Mouse (Mus musculus): ENCODE results near the gene Mecom. TPM values are rescaled to one million over a fixed set of nuclear protein-coding genes. Genes with fewer than 3 reads are reported as not detected.

The Mecom gene
- total and polyA plus RNA-seq, 3 experiments, result not detected

DNA sequence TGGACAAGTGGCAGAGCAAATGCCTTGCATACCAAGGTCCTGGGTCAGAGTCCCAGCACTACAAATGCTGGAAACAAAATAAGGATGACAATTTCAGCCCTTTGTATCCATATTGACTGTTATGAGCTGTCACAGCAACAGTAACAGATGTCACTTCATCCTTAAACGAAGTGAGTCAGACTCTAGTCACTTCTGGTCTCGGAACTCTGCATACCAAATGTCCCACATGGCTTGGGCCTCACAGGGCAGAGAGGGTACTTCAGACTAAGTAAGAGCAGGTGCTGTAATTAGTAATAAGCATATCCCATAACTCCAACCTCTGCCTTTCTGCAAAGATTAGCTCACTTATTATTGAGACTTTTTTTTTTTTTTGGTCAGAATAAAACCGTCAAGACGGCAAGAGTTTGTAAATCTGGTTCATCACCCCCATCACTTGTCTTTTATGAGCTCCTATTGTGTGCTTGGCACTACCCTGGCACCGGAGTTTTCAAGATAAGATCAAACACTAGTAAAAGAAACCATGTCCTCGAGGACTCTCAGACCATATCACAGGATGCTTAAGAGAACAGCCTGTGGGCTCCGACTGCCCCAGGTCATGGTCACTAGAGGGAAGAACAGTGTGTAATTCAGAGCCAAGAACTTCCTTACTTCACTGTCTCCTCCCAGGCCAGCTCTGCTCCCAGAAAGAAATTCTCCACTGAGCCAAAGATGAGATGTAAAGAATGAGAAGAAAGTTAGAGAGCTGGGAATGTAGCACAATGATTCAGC is 79.6 kb downstream of the Mecom start:
- H3K4me2 ChIP-seq (ENCODE audit: insufficient read depth, low read depth, poor library complexity, severe bottlenecking), result no peak overlapping the region
- no peak overlapping the region for H3K27ac ChIP-seq (ENCODE audit: insufficient read depth, low read depth)
- H3K27me3 ChIP-seq (replicated peaks), result no peaks in the 10 kb centered on the region
- no peak overlapping the region for H3K9ac ChIP-seq (ENCODE audit: insufficient read depth, low read depth)
- no peaks in the 10 kb centered on the region for H3K9me3 ChIP-seq (replicated peaks; ENCODE audit: low read length)
- H3K4me1 ChIP-seq (ENCODE audit: control insufficient read depth in 1 of 2, insufficient read depth in 2 of 2), result peaks cover 0 to 18% of the 10 kb centered on the region in 2 experiments; a peak in 2 of 4 replicates
- no peaks in the 10 kb centered on the region for H3K36me3 ChIP-seq (replicated peaks in 1 of 2; ENCODE audit: control insufficient read depth in 1 of 2, insufficient read depth in 1 of 2, low read length in 1 of 2)
- TF ChIP-seq MXI1 (IDR thresholded peaks at IDR 0.05; ENCODE audit: low read depth, low read length), result no peak
- TF ChIP-seq GABPA (IDR thresholded peaks at IDR 0.05; ENCODE audit: insufficient replicate concordance, low read depth, low read length), result no peak
- no peak for TF ChIP-seq NELFE (IDR thresholded peaks at IDR 0.05; ENCODE audit: low read depth, low read length)
- no peak for TF ChIP-seq MAZ (IDR thresholded peaks at IDR 0.05; ENCODE audit: low read depth, low read length)
- no peak for TF ChIP-seq NRF1 (IDR thresholded peaks at IDR 0.05; ENCODE audit: low read depth, low read length)
- TF ChIP-seq CHD1 (IDR thresholded peaks at IDR 0.05; ENCODE audit: low read depth, low read length), result no peak
- TF ChIP-seq EP300 (IDR thresholded peaks at IDR 0.05; ENCODE audit: low read length), result no peak
- TF ChIP-seq USF1 (IDR thresholded peaks at IDR 0.05; ENCODE audit: low read depth, low read length), result no peak
- no peak for TF ChIP-seq RAD21 (IDR thresholded peaks at IDR 0.05; ENCODE audit: low read depth, low read length)
- no peak for TF ChIP-seq TBP (conservative IDR thresholded peaks at IDR 0.05; ENCODE audit: low read depth, low read length)
- TF ChIP-seq PAX5 (IDR thresholded peaks at IDR 0.05; ENCODE audit: low read length), result no peak
- TF ChIP-seq RCOR1 (conservative IDR thresholded peaks at IDR 0.05; ENCODE audit: low read depth, low read length), result no peak
- no peak for TF ChIP-seq MAX (IDR thresholded peaks at IDR 0.05; ENCODE audit: low read length)
- no peak for TF ChIP-seq IRF4 (IDR thresholded peaks at IDR 0.05; ENCODE audit: low read depth, low read length)
- no peak for TF ChIP-seq POLR2A (IDR thresholded peaks at IDR 0.05; ENCODE audit: low read depth, low read length)
- no peak for TF ChIP-seq TCF12 (IDR thresholded peaks at IDR 0.05; ENCODE audit: low read depth, low read length)
- no peaks in the 10 kb centered on the region for H3K79me2 ChIP-seq (replicated peaks; ENCODE audit: control insufficient read depth, extremely low read depth, insufficient read depth, poor library complexity, severe bottlenecking)
- in situ Hi-C loops (cut with MboI; ENCODE audit: low pct_ligation_motif_present, low pct_unique_long_range_greater_than_20kb, low sequenced_read_pairs) (no loop called here), dilution Hi-C loops (cut with MboI; ENCODE audit: extremely low pct_ligation_motif_present, extremely low pct_unique_long_range_greater_than_20kb, low sequenced_read_pairs) (no loop called here)
- no peak overlapping the region for H3K4me3 ChIP-seq (replicated peaks in 1 of 3; ENCODE audit: low read depth in 2 of 3, low read length in 2 of 3, poor library complexity in 1 of 3)
- no peak for DNase-seq (ENCODE audit: extremely low read depth)

DNA sequence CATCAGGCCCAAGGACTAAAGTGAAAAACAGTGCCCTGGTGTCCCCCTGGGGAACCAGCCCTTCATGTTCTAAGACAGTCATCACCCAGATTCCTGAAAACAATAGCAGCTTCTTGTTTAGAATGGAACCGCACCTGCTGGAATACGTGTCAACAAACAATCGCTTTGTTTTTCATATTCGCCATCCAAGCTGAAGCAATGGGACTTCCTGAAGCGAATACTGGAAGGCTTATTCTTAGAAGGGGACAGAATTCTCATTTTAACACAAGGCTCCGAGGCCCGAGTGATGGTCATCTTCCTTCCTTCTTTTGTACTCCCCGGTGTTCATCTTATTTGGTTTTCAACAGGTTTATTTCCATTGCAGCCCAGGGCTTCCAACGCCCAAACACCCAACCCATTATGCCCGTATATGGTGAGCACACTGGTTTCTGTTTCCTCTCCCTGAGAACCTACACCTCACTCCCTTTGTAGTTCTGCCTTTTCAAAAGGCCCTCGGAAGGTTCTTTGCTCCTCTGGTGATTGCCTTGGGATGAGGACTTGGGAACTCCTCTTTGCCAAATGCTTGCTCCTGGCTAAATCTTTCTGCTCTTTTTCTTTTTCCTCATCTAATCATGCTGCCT is 81.7 kb downstream of the Mecom start:
- Histone ChIP-seq H3K79me2 (replicated peaks; ENCODE audit: control insufficient read depth, extremely low read depth, insufficient read depth, poor library complexity, severe bottlenecking) (no peaks in the 10 kb centered on the region), H3K9me3 (replicated peaks; ENCODE audit: low read length) (no peaks in the 10 kb centered on the region), H3K4me2 (ENCODE audit: insufficient read depth, low read depth, poor library complexity, severe bottlenecking) (no peak overlapping the region), H3K27ac (ENCODE audit: insufficient read depth, low read depth) (no peak overlapping the region), H3K4me1 (ENCODE audit: control insufficient read depth in 1 of 2, insufficient read depth in 2 of 2) (peaks cover 0 to 15% of the 10 kb centered on the region in 2 experiments; a peak in 2 of 4 replicates), H3K27me3 (replicated peaks) (no peaks in the 10 kb centered on the region), H3K9ac (ENCODE audit: insufficient read depth, low read depth) (no peak overlapping the region), H3K4me3 (replicated peaks in 1 of 3; ENCODE audit: low read depth in 2 of 3, low read length in 2 of 3, poor library complexity in 1 of 3) (no peak overlapping the region), H3K36me3 (replicated peaks in 1 of 2; ENCODE audit: control insufficient read depth in 1 of 2, insufficient read depth in 1 of 2, low read length in 1 of 2) (no peaks in the 10 kb centered on the region)
- TF ChIP-seq MAZ (IDR thresholded peaks at IDR 0.05; ENCODE audit: low read depth, low read length), result no peak
- TF ChIP-seq ZNF384 (IDR thresholded peaks at IDR 0.05; ENCODE audit: low read depth, low read length), result no peak
- no peak for TF ChIP-seq MYC (IDR thresholded peaks at IDR 0.05; ENCODE audit: low read depth, low read length)
- no peak for TF ChIP-seq POLR2A (IDR thresholded peaks at IDR 0.05; ENCODE audit: low read depth, low read length)
- TF ChIP-seq IRF4 (IDR thresholded peaks at IDR 0.05; ENCODE audit: low read depth, low read length), result no peak
- no peak for TF ChIP-seq MAFK (IDR thresholded peaks at IDR 0.05; ENCODE audit: insufficient replicate concordance, low read length)
- TF ChIP-seq NELFE (IDR thresholded peaks at IDR 0.05; ENCODE audit: low read depth, low read length), result no peak
- TF ChIP-seq SIN3A (IDR thresholded peaks at IDR 0.05; ENCODE audit: low read length), result no peak
- TF ChIP-seq ZMIZ1 (IDR thresholded peaks at IDR 0.05; ENCODE audit: low read depth, low read length), result no peak
- no peak for TF ChIP-seq USF1 (IDR thresholded peaks at IDR 0.05; ENCODE audit: low read depth, low read length)
- TF ChIP-seq SMC3 (IDR thresholded peaks at IDR 0.05; ENCODE audit: low read depth, low read length), result no peak
- DNase-seq (ENCODE audit: extremely low read depth), result no peak
- in situ Hi-C loops (cut with MboI; ENCODE audit: low pct_ligation_motif_present, low pct_unique_long_range_greater_than_20kb, low sequenced_read_pairs) (no loop called here), dilution Hi-C loops (cut with MboI; ENCODE audit: extremely low pct_ligation_motif_present, extremely low pct_unique_long_range_greater_than_20kb, low sequenced_read_pairs) (no loop called here)

All from CH12.LX (cell line).